Mouse (Mus musculus): ENCODE measurements at regions not wholly inside any gene's neighbourhood (a gene's known extent, or its start where the extent isn't known, plus 50 kb on each side); places are given as distances from the start of the nearest gene placed in this dataset.

GRCm38 (mm10) chr4:72060605-72061352 is 139.9 kb downstream of the Tle1 start:
- peak; percentile 25 for DNase-seq
- no peak overlapping the region for H3K4me3 ChIP-seq (ENCODE audit: low read depth, low read length)
- H3K9ac ChIP-seq (replicated peaks), result no peak overlapping the region
- H3K27ac ChIP-seq (ENCODE audit: low read depth), result peak overlapping the region; percentile 69
- whole genome bisulfite sequencing (ENCODE audit: insufficient replicate concordance), result 49% methylated on average over 6 of the region's 6 CpGs
- H3K9me3 ChIP-seq (ENCODE audit: low read length), result no peaks in the 10 kb centered on the region
- no peaks in the 10 kb centered on the region for H3K27me3 ChIP-seq (ENCODE audit: insufficient read depth, low read length)
- H3K4me1 ChIP-seq (ENCODE audit: insufficient read depth), result peaks cover 4% of the 10 kb centered on the region; the same call in 1 of the 2 replicates
- 0 out of 2 replicates have a peak overlapping the region, but pooled peaks have one; percentile 11 for H3K4me2 ChIP-seq (ENCODE audit: low read depth, low read length)
- no peaks in the 10 kb centered on the region for H3K36me3 ChIP-seq (replicated peaks; ENCODE audit: insufficient read depth, low read length)
- TF ChIP-seq CTCF (IDR thresholded peaks at IDR 0.05; ENCODE audit: low read depth) (no peak), EP300 (IDR thresholded peaks at IDR 0.05; ENCODE audit: low read depth) (peak; percentile 36)
- ATAC-seq, result peak; percentile 96

GRCm38 (mm10) chr4:72049638-72050454 is 150.9 kb downstream of the Tle1 start:
- peak; percentile 93 for ATAC-seq

GRCm38 (mm10) chr4:72022152-72022551 is 178.6 kb downstream of the Tle1 start:
- no peak for TF ChIP-seq CTCF (IDR thresholded peaks at IDR 0.05; ENCODE audit: low read depth)
- no peak for TF ChIP-seq EP300 (IDR thresholded peaks at IDR 0.05; ENCODE audit: low read depth)
- H3K4me2 ChIP-seq (ENCODE audit: low read depth, low read length), result no peak overlapping the region
- no peak overlapping the region for H3K9ac ChIP-seq (replicated peaks)
- no peaks in the 10 kb centered on the region for H3K27me3 ChIP-seq (ENCODE audit: insufficient read depth, low read length)
- no peaks in the 10 kb centered on the region for H3K36me3 ChIP-seq (replicated peaks; ENCODE audit: insufficient read depth, low read length)
- 58% methylated on average over 2 of the region's 2 CpGs for WGBS (ENCODE audit: insufficient replicate concordance)
- H3K4me3 ChIP-seq (ENCODE audit: low read depth, low read length), result no peak overlapping the region
- ATAC-seq (no peak), DNase-seq (no peak)
- no peaks in the 10 kb centered on the region for H3K4me1 ChIP-seq (ENCODE audit: insufficient read depth)
- no peaks in the 10 kb centered on the region for H3K9me3 ChIP-seq (ENCODE audit: low read length)
- H3K27ac ChIP-seq (ENCODE audit: low read depth), result no peak overlapping the region

More at GRCm38 (mm10) chr4:72049638-72050454, 150.9 kb downstream of the Tle1 start:
- peak; percentile 41 for DNase-seq
- Histone ChIP-seq H3K4me2 (ENCODE audit: low read depth, low read length) (peak overlapping the region; percentile 26; the same call in 1 of the 2 replicates), H3K36me3 (replicated peaks; ENCODE audit: insufficient read depth, low read length) (no peaks in the 10 kb centered on the region), H3K9me3 (ENCODE audit: low read length) (no peaks in the 10 kb centered on the region), H3K9ac (replicated peaks) (no peak overlapping the region), H3K4me1 (ENCODE audit: insufficient read depth) (no peaks in the 10 kb centered on the region), H3K4me3 (ENCODE audit: low read depth, low read length) (no peak overlapping the region), H3K27me3 (ENCODE audit: insufficient read depth, low read length) (no peaks in the 10 kb centered on the region), H3K27ac (ENCODE audit: low read depth) (peak overlapping the region; percentile 87)
- TF ChIP-seq EP300 (IDR thresholded peaks at IDR 0.05; ENCODE audit: low read depth) (peak; percentile 60; the same call in 1 of the 2 replicates), CTCF (IDR thresholded peaks at IDR 0.05; ENCODE audit: low read depth) (no peak)
- 32% methylated on average over 6 of the region's 6 CpGs for WGBS (ENCODE audit: insufficient replicate concordance)

- H3K27me3 ChIP-seq (ENCODE audit: insufficient read depth, low read length), result no peaks in the 10 kb centered on the region
- TF ChIP-seq CTCF (IDR thresholded peaks at IDR 0.05; ENCODE audit: low read depth), result no peak
- no peak for TF ChIP-seq EP300 (IDR thresholded peaks at IDR 0.05; ENCODE audit: low read depth)
- H3K4me1 ChIP-seq (ENCODE audit: insufficient read depth), result no peaks in the 10 kb centered on the region
- no peak overlapping the region for H3K4me3 ChIP-seq (ENCODE audit: low read depth, low read length)
- no peaks in the 10 kb centered on the region for H3K36me3 ChIP-seq (replicated peaks; ENCODE audit: insufficient read depth, low read length)
- WGBS (ENCODE audit: insufficient replicate concordance), result 41% methylated on average over 2 of the region's 2 CpGs
- ATAC-seq (no peak), DNase-seq (no peak)
- H3K9ac ChIP-seq (replicated peaks), result no peak overlapping the region
- H3K27ac ChIP-seq (ENCODE audit: low read depth), result no peak overlapping the region
- no peaks in the 10 kb centered on the region for H3K9me3 ChIP-seq (ENCODE audit: low read length)
- H3K4me2 ChIP-seq (ENCODE audit: low read depth, low read length), result no peak overlapping the region
Observed at GRCm38 (mm10) chr4:72014221-72014850, 186.4 kb downstream of the Tle1 start.

GRCm38 (mm10) chr4:72013583-72013982 is 187.1 kb downstream of the Tle1 start:
- H3K27me3 ChIP-seq (ENCODE audit: insufficient read depth, low read length), result no peaks in the 10 kb centered on the region
- H3K9ac ChIP-seq (replicated peaks), result no peak overlapping the region
- 68% methylated on average over 3 of the region's 3 CpGs for WGBS (ENCODE audit: insufficient replicate concordance)
- H3K4me3 ChIP-seq (ENCODE audit: low read depth, low read length), result no peak overlapping the region
- ATAC-seq (no peak), DNase-seq (no peak)
- no peaks in the 10 kb centered on the region for H3K4me1 ChIP-seq (ENCODE audit: insufficient read depth)
- no peak overlapping the region for H3K4me2 ChIP-seq (ENCODE audit: low read depth, low read length)
- TF ChIP-seq CTCF (IDR thresholded peaks at IDR 0.05; ENCODE audit: low read depth), result no peak
- TF ChIP-seq EP300 (IDR thresholded peaks at IDR 0.05; ENCODE audit: low read depth), result no peak
- H3K36me3 ChIP-seq (replicated peaks; ENCODE audit: insufficient read depth, low read length), result no peaks in the 10 kb centered on the region
- H3K9me3 ChIP-seq (ENCODE audit: low read length), result no peaks in the 10 kb centered on the region
- H3K27ac ChIP-seq (ENCODE audit: low read depth), result no peak overlapping the region

DNA sequence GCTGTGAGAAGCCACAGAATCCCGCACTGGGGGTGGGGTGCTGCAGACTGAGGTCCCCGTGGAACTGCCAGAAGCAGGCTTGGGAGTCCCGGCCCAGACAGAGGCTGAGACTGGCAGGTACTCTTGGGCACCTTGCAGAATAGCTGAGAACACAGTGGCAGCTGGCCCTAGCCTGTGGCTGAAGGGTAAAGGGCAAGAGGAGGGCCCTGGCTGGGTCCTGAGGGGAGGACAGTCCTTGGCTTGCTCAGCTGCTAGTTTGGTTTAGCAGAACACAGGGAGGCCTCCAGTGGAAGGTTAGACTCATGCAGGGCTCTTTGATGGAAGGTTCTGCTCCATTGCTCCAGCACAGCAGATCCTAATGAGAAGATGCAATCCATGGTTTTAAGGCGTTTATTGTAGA is 190.4 kb downstream of the Tle1 start:
- Histone ChIP-seq H3K4me2 (ENCODE audit: low read depth, low read length) (no peak overlapping the region), H3K27me3 (ENCODE audit: insufficient read depth, low read length) (no peaks in the 10 kb centered on the region), H3K4me1 (ENCODE audit: insufficient read depth) (no peaks in the 10 kb centered on the region), H3K27ac (ENCODE audit: low read depth) (no peak overlapping the region), H3K9me3 (ENCODE audit: low read length) (no peaks in the 10 kb centered on the region), H3K9ac (replicated peaks) (no peak overlapping the region), H3K4me3 (ENCODE audit: low read depth, low read length) (no peak overlapping the region), H3K36me3 (replicated peaks; ENCODE audit: insufficient read depth, low read length) (no peaks in the 10 kb centered on the region)
- ATAC-seq (no peak), DNase-seq (no peak)
- TF ChIP-seq CTCF (IDR thresholded peaks at IDR 0.05; ENCODE audit: low read depth) (no peak), EP300 (IDR thresholded peaks at IDR 0.05; ENCODE audit: low read depth) (no peak)
- WGBS (ENCODE audit: insufficient replicate concordance), result 71% methylated on average over 4 of the region's 4 CpGs
